Comparison of ENCODE assay signal across 24 mouse cellular contexts in the genomic region with DNA sequence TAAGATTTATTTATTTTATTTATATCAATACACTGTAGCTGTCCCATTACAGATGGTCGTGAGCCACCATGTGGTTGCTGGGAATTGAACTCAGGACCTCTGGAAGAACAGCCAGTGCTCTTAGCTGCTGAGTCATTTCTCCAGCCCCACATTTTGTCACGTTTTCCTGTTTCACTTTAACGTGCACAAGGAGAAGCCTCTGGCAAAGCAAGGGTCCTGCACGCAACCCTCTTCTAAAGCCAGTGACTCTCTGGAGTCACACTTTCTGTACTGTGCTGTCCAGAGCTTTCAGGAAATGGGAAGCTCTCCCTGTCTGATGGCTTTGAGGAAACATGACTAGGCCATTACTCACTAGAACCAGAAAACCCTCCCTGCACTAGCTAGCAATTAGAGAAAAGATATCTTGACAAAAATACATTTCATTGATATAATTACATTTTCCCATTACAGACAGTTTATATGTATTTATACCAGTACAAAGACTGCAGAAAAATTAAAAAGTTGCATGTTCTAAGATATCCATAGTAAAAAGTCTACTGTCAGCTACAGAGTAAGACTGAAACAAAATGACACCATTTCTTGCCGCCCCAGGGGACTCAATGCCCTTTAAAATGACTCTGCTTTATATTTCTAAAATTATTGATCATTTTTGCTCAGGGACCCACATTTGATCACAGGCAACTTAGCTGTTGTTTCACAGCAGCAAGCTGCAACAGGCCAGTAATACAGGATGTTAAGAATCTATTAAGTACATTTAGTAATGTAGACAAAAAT.
DNase-seq lines count a peak whose midpoint lies in the region; ATAC-seq and TF ChIP-seq lines count a peak whose summit lies in the region.
"Had no signal": no experiment of that assay in that cellular context is flagged by ENCODE, and none has a peak within 500 bp of the region (broad histone marks: within the 10 kb centered on the region; RNA-seq: fewer than 3 reads in every experiment).

No protein-coding gene starts in this region.

- H3K36me3 ChIP-seq in liver, postnatal 0 days (replicated peaks; ENCODE audit: insufficient read depth, low read length), result peaks cover 4% of the 10 kb centered on the region; the same call in 1 of the 2 replicates
- H3K36me3 ChIP-seq in liver, embryonic 11.5 days (ENCODE audit: control insufficient read depth, insufficient read depth, low read length), result peaks cover 2% of the 10 kb centered on the region; the same call in 1 of the 2 replicates
- no peaks in the 10 kb centered on the region for H3K36me3 ChIP-seq in lung, postnatal 0 days (ENCODE audit: insufficient read depth, low read length)

- WGBS in liver, postnatal 0 days (ENCODE audit: insufficient replicate concordance), result 57% methylated on average over 5 of the region's 5 CpGs
- 70% methylated on average over 5 of the region's 5 CpGs for WGBS in liver, embryonic 11.5 days
- 60% methylated on average over 5 of the region's 5 CpGs for WGBS in lung, postnatal 0 days

- H3K4me3 ChIP-seq in liver, postnatal 0 days (ENCODE audit: low read depth, low read length), result no peak overlapping the region
- no peak overlapping the region for H3K4me3 ChIP-seq in liver, embryonic 11.5 days (ENCODE audit: low read depth, low read length)
- no peak overlapping the region for H3K4me3 ChIP-seq in lung, postnatal 0 days (ENCODE audit: low read depth, low read length)
- H3K4me3 ChIP-seq: embryonic facial prominence, embryonic 12.5 days; forebrain, embryonic 13.5 days; gastrocnemius, adult 2 months; hindbrain, embryonic 12.5 days; lung, embryonic 15.5 days; midbrain, embryonic 13.5 days; neural tube, embryonic 12.5 days had no signal

- no peak for TF ChIP-seq CTCF in liver, postnatal 0 days (IDR thresholded peaks at IDR 0.05; ENCODE audit: low read depth)
- no peak for TF ChIP-seq CTCF in lung, postnatal 0 days (IDR thresholded peaks at IDR 0.05)

- no peak for DNase-seq in liver, postnatal 0 days
- no peak for DNase-seq in liver, embryonic 11.5 days (ENCODE audit: low spot score)
- DNase-seq in Muller cell, postnatal 12 days (ENCODE audit: inconsistent ontology term), result peak; percentile 21
- no peak for DNase-seq in lung, postnatal 0 days (ENCODE audit: low spot score)
- DNase-seq in urinary bladder, adult 18-20 months (ENCODE audit: low spot score in 2 of 2), result no peak
- no peak for DNase-seq in B cell, adult 2 months
- DNase-seq: adrenal gland, adult 8-10 months; cerebellum, adult 18-20 months; cerebellum, postnatal 14 days; gastrocnemius, adult 2 months; kidney, adult 11 months; layer of hippocampus, adult 9-11 months; lung, postnatal 4 days; thymus, postnatal 25 days had no signal

- no peak overlapping the region for H3K27ac ChIP-seq in liver, postnatal 0 days (ENCODE audit: low read depth)
- no peak overlapping the region for H3K27ac ChIP-seq in liver, embryonic 11.5 days (ENCODE audit: low read depth, low read length)
- no peak overlapping the region for H3K27ac ChIP-seq in lung, postnatal 0 days (ENCODE audit: low read length)
- H3K27ac ChIP-seq: forebrain, embryonic 13.5 days; gastrocnemius, adult 2 months; hindbrain, embryonic 12.5 days; kidney, postnatal 0 days; liver, embryonic 14.5 days; lung, embryonic 15.5 days; midbrain, embryonic 13.5 days; neural tube, embryonic 12.5 days had no signal

- no peaks in the 10 kb centered on the region for H3K9me3 ChIP-seq in liver, postnatal 0 days (ENCODE audit: low read length)
- no peaks in the 10 kb centered on the region for H3K9me3 ChIP-seq in liver, embryonic 11.5 days (ENCODE audit: control insufficient read depth, low read length)
- no peaks in the 10 kb centered on the region for H3K9me3 ChIP-seq in lung, postnatal 0 days (ENCODE audit: low read length)
- H3K9me3 ChIP-seq: embryonic facial prominence, embryonic 12.5 days; forebrain, embryonic 13.5 days; hindbrain, embryonic 12.5 days; lung, embryonic 15.5 days; midbrain, embryonic 13.5 days; neural tube, embryonic 12.5 days had no signal

- H3K9ac ChIP-seq in liver, postnatal 0 days (replicated peaks), result no peak overlapping the region
- H3K9ac ChIP-seq in liver, embryonic 11.5 days (ENCODE audit: low read depth, low read length), result no peak overlapping the region
- H3K9ac ChIP-seq in lung, postnatal 0 days (replicated peaks; ENCODE audit: low read depth), result no peak overlapping the region
- H3K9ac ChIP-seq: embryonic facial prominence, embryonic 12.5 days; forebrain, embryonic 13.5 days; hindbrain, embryonic 12.5 days; liver, embryonic 14.5 days; lung, embryonic 15.5 days; midbrain, embryonic 13.5 days; neural tube, embryonic 12.5 days had no signal

- TF ChIP-seq EP300 in liver, postnatal 0 days (IDR thresholded peaks at IDR 0.05; ENCODE audit: low read depth), result no peak
- no peak for TF ChIP-seq EP300 in lung, postnatal 0 days (IDR thresholded peaks at IDR 0.05)

- peak; percentile 44; the same call in 1 of the 2 replicates for ATAC-seq in liver, postnatal 0 days
- no peak for ATAC-seq in liver, embryonic 11.5 days (replicated peaks; ENCODE audit: low FRiP score)
- peak; percentile 73 for ATAC-seq in granulocyte monocyte progenitor cell, adult 5-6 weeks (replicated peaks; ENCODE audit: poor library complexity, severe bottlenecking)
- ATAC-seq in lung, postnatal 0 days, result no peak
- ATAC-seq: forebrain, embryonic 13.5 days; midbrain, embryonic 13.5 days had no signal

- no peaks in the 10 kb centered on the region for H3K27me3 ChIP-seq in liver, postnatal 0 days (ENCODE audit: insufficient read depth, low read length)
- no peaks in the 10 kb centered on the region for H3K27me3 ChIP-seq in liver, embryonic 11.5 days (replicated peaks; ENCODE audit: control insufficient read depth, insufficient read depth, low read length)
- H3K27me3 ChIP-seq in lung, postnatal 0 days (replicated peaks; ENCODE audit: insufficient read depth, low read length), result no peaks in the 10 kb centered on the region
- H3K27me3 ChIP-seq: embryonic facial prominence, embryonic 12.5 days; forebrain, embryonic 13.5 days; hindbrain, embryonic 12.5 days; lung, embryonic 15.5 days; midbrain, embryonic 13.5 days; neural tube, embryonic 12.5 days had no signal

- no peaks in the 10 kb centered on the region for H3K4me1 ChIP-seq in liver, postnatal 0 days (ENCODE audit: insufficient read depth)
- H3K4me1 ChIP-seq in liver, embryonic 11.5 days (replicated peaks; ENCODE audit: control insufficient read depth, insufficient read depth, low read length), result no peaks in the 10 kb centered on the region
- no peaks in the 10 kb centered on the region for H3K4me1 ChIP-seq in lung, postnatal 0 days (ENCODE audit: insufficient read depth, low read depth, low read length)
- H3K4me1 ChIP-seq: embryonic facial prominence, embryonic 12.5 days; lung, embryonic 15.5 days; neural tube, embryonic 12.5 days had no signal

- H3K4me2 ChIP-seq in liver, postnatal 0 days (ENCODE audit: low read depth, low read length), result no peak overlapping the region
- H3K4me2 ChIP-seq in liver, embryonic 11.5 days, result no peak overlapping the region
- H3K4me2 ChIP-seq in lung, postnatal 0 days (replicated peaks; ENCODE audit: low read depth, low read length), result no peak overlapping the region
- H3K4me2 ChIP-seq: embryonic facial prominence, embryonic 12.5 days; forebrain, embryonic 13.5 days; heart, embryonic 11.5 days; hindbrain, embryonic 12.5 days; lung, embryonic 15.5 days; midbrain, embryonic 13.5 days; neural tube, embryonic 12.5 days had no signal

Comparison
In these comparisons a context has a peak if more than half of its experiments do, and no peak if none do; other contexts are left out.
1. ATAC-seq: peak in liver, postnatal 0 days (single experiment) and granulocyte monocyte progenitor cell, adult 5-6 weeks (single experiment); none in liver, embryonic 11.5 days (single experiment) and lung, postnatal 0 days (single experiment).